Mouse (Mus musculus) gastrocnemius, postnatal 36 days (tissue): ENCODE measurements around the gene Ngdn. TPM values are rescaled to one million over a fixed set of nuclear protein-coding genes. Genes with fewer than 3 reads are reported as not detected.
"Not testable (repeated sequence)": the region's sequence is repeated elsewhere in the genome, so short reads cannot be mapped to it uniquely, and the experiment has no call there.

Experiments used
- DNase-seq, 2 experiments: peaks; one replicate each; pipeline ENCODE4 v3.0.0; 2022
- intact Hi-C: fragments of 180-260 bp; cut with DNase I; formaldehyde crosslinking; loops from one replicate; pipeline ENCODE4 v1.15.1; 2025
- total RNA-seq, 2 experiments: library from RNA; stranded (reverse); gene quantifications; 2 replicates each; pipeline ENCODE4 v1.2.3; 2021

The Ngdn gene
- total RNA-seq, 2 experiments from 2014 or later: 13.9 to 18.1 TPM

DNA sequence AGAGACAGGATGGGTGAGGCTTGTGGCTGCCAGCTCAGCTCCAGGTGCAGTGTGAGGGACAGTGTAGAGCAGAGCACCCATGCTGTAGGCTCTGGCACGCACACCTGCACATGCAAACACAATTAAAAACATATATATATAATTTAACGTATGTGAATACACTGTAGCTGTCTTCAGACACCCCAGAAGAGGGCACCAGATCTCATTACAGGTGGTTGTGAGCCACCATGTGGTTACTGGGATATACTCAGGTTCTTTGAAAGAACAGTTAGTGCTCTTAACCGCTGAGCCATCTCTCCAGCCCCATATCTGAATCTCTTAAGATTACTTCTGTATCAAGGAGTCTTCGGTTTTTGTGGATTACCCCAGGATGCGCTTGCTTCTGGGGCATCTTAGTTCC lies 10.3 kb downstream of the Ngdn start:
- DNase-seq: no peak
- intact Hi-C loops: loop anchor here (5.0 kb wide), 1 partner anchor 77 kb away; no protein-coding TSS in a partner anchor

DNA sequence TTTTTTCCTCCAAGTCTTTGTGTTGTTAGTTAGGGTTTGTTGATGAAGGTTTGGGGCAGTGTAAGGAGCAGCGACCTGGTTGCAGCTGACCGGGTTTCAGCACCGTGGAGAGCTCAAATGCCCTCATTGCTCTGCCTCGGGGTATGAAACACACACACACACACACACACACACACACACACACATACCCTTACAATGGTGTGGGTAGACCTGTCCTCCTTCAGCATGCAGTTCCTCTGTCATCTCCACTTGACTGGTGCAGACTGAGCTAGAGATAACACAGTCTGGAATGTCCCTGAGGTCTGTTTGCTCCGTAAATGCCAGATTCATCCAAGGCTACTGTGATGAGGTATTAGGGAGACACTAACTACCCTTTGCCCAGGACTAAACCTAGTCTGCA lies 12.0 kb downstream of the Ngdn start:
- intact Hi-C loops: loop anchor here (2.0 to 5.0 kb wide), 2 partner anchors 52 to 75 kb away; no protein-coding TSS in a partner anchor
- DNase-seq: no peak

- no peak for DNase-seq
- intact Hi-C loops: loop anchor here (2.0 to 5.0 kb wide), 2 partner anchors 51 to 75 kb away; no protein-coding TSS in a partner anchor
Measured at GRCm38 (mm10) chr14:55027653-55028052, 12.4 kb downstream of the Ngdn start.

DNA sequence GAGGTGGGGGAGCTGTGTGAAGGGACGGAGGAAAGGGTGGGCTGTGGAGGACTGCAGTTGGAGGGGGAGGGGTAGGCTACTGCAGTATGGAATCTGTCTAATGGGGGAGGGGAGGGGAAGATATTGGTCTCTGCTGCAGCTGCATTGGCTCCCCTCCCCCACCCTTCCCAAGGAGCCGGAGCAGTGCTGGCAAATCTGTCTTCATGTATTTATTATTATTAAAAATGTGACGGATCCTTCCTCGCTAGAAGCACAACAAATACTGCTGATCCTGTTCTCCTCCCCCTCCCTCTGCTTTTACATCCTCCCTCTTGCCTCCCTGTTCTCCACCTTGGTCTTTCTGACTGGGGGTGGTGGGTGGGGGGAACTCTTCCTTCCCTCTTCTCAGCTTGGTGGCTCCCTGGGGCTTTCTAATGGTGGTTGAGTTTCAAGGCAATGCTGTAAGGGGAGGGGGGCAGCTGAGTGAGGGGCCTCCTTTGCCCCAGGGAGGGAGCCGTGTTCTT lies 13.1 kb downstream of the Ngdn start:
- intact Hi-C loops: loop anchor here (5.0 kb wide), 1 partner anchor 74 kb away; no protein-coding TSS in a partner anchor

GRCm38 (mm10) chr14:55029034-55029698 lies 13.9 kb downstream of the Ngdn start:
- no peak for DNase-seq
- intact Hi-C loops: loop anchor here (5.0 kb wide), 1 partner anchor 73 kb away; no protein-coding TSS in a partner anchor

More for the DNA sequence above, 13.1 kb downstream of the Ngdn start:
- DNase-seq: no peak

GRCm38 (mm10) chr14:55032695-55033225 lies 17.5 kb downstream of the Ngdn start:
- intact Hi-C loops: no loop called here
- DNase-seq: no peak

DNA sequence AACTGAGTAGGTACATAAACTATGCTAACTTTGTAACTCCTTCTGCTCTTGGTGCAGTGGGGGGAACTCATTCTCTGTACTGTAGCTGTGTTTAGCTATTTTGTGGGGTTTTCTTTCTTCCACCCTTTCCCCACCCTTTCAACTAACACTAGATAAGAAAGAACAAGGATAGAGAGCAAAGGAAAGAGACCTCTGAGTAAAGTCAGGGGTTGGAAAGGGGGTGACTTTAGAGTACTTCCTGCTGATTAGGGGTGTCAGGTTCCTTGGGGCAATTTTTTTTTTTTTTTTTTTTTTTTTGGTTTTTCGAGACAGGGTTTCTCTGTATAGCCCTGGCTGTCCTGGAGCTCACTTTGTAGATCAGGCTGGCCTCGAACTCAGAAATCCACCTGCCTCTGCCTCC lies 28.4 kb downstream of the Ngdn start:
- DNase-seq, intact Hi-C loops: not testable (repeated sequence)

GRCm38 (mm10) chr14:55047971-55048531 lies 32.8 kb downstream of the Ngdn start:
- no peak for DNase-seq
- intact Hi-C loops: no loop called here

GRCm38 (mm10) chr14:55052496-55052895 lies 37.2 kb downstream of the Ngdn start:
- DNase-seq: no peak
- intact Hi-C loops: no loop called here

DNA sequence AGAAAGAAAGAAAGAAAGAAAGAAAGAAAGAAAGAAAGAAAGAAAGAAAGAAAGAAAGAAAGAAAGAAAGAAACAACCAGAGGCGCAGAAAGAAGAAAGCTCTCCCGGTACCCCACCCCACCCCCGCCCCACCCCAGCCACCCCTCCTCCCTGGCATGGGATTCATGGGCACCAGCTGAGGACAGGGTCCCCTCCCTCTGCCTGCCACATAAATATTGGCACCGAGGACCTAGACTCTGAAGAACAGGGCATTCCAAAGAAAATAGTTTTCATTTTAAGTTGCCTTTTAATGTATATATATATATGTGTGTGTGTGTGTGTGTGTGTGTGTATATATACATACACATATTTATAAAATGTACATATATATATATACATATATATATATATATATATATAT lies 37.8 kb downstream of the Ngdn start:
- intact Hi-C loops: no loop called here
- no peak for DNase-seq

- intact Hi-C loops: no loop called here
- DNase-seq: no peak
Measured at GRCm38 (mm10) chr14:55053708-55054190, 38.5 kb downstream of the Ngdn start.

DNA sequence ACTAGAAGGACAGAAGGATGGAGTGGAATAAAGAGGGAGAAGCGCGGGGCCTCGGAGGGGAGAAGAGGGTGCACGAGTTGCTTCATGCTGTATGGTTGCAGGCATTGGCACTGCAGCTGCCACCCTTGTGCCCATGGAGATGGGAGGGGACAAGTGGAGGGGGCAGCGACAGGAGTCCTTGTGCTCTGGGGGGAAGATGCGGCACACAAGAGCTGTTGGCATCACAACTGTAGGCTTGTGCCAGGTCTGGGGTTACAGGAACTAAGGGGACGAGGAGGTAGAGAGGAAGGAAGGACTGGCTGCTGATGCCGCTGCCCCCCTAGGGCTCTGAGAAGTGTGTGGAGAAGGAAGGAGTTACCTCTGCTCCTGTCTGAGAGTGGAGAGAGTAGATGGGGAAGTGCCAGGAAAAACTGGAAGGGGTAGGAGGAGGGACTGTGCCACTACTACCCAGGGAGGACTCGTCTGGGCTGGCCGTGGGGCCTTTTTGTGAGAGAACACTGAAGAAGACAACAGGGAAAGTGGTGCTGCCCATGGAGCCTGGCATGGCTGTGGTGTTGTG lies 39.0 kb downstream of the Ngdn start:
- intact Hi-C loops: no loop called here
- no peak for DNase-seq

DNA sequence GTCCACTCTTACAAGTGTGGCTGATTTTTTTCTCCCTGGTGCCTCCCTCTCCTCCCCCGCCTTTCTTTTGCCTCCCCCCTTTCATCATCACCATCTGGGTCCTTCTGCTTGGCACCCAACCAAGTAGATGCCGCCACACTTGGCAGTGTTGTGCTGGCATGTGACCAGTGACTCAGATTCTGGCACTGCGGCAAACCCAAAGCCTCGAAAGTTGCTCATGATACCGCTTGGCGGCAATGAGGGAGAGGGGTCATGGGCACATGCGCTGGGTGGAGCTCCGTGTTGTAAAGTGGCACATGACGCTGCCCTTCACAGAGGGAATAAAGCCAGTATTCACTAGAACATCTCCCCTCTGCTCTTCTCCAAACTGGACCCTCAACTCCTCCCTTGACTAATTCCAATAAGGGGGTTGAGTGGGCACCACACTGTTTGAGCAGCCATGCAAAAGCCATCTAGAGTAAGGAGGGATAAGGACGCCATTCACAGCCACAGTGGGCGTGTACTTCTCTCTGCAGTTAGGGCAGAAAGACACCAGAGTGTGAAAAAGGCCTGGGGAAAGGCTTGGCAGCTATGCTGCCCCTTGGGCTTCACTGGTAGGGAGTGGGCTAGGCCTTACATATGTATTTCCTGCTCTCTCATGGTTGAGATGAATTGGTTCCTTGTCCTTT lies 40.0 kb downstream of the Ngdn start:
- DNase-seq: no peak
- intact Hi-C loops: no loop called here

GRCm38 (mm10) chr14:55059009-55059408 lies 43.8 kb downstream of the Ngdn start:
- intact Hi-C loops: no loop called here
- DNase-seq: no peak

GRCm38 (mm10) chr14:55059931-55060330 lies 44.7 kb downstream of the Ngdn start:
- intact Hi-C loops: no loop called here
- no peak for DNase-seq

- DNase-seq: no peak
- intact Hi-C loops: no loop called here
Measured at GRCm38 (mm10) chr14:55061845-55062244, 46.6 kb downstream of the Ngdn start.

DNA sequence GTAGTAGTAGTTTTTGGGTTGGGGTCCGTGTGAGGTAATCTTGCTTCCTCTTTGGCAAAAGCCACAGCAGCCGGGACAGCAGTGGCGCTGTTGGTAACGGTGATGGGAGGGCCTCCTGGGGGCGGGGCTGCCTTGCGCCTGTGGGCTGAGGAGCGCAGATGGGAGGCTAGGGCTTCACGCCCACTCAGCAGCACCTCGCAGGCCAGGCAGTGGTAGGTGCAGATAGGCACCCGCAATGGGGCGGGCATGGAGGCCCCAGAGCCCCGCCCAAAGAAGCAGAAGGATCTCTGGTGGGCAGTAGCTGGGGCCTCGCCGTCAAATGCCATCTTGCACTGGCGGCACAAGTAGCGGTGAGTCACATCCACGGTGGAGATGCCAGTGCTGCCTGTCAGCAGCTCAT lies 47.4 kb downstream of the Ngdn start:
- DNase-seq: no peak
- intact Hi-C loops: no loop called here

GRCm38 (mm10) chr14:55063117-55063516 lies 47.9 kb downstream of the Ngdn start:
- intact Hi-C loops: no loop called here
- no peak for DNase-seq

DNA sequence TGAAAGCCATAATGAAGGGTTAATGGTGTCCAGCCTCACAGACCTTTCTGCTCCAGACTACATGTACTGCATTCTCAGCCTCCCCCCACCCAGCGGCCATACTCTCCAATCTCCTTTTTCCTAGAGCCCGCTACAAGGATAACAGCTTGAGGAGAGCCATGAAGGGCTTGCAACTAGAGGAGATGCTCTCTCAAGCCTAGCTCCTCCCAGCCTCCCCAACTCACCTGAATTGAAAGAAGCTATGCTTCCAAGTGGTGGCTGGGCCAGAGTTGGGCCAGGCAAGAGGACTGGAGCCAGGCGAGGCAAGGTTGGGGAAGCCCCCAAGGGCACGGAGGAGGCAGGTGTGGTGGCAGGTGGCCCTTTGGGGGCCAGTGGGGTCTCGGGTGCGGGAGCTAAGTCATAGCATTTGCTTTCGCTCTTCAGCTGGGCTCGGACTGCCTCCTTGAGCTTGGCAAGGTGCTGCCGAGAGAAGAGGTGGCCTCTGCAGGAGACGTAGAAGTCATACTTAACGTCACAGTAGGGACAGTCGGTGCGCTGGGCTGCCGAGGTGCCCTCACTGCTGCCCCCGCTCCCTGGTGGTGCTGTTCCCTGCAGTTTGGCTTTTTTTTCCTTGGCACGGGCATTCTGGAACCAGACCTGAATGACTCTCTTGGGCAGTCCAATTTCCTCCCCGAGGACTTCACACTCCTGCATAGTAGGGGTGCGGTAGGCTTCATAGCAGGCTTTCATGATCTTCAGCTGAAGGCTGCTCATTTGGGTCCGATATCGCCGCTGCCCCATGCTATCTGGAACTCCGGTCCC lies 48.5 kb downstream of the Ngdn start:
- DNase-seq: no peak
- intact Hi-C loops: no loop called here
